Mouse (Mus musculus) erythroblast, embryonic 14.5 days (primary cell): ENCODE data around the gene Pkig. TPM values are rescaled to one million over a fixed set of nuclear protein-coding genes. Genes with fewer than 3 reads are reported as not detected.

Source experiments
- H3K27me3 ChIP-seq: 2 replicates; pipeline ENCODE4 v1.6.1; 2012; ENCODE audit warnings: inconsistent platforms; ENCODE audit not compliant: control insufficient read depth
- H3K36me3 ChIP-seq: 2 replicates; pipeline ENCODE4 v1.6.1; 2012; ENCODE audit warnings: mild to moderate bottlenecking, inconsistent platforms; ENCODE audit not compliant: control insufficient read depth
- H3K4me1 ChIP-seq: 2 replicates; pipeline ENCODE4 v1.6.1; 2012; ENCODE audit warnings: inconsistent platforms; ENCODE audit not compliant: control insufficient read depth
- H3K4me3 ChIP-seq: replicated peaks from 2 replicates; pipeline ENCODE3; 2012; ENCODE audit warnings: moderate library complexity, mild to moderate bottlenecking, inconsistent platforms
- H3K9me3 ChIP-seq: 2 replicates; pipeline ENCODE4 v1.6.1; 2012; ENCODE audit warnings: low read length, inconsistent platforms, mixed read lengths; ENCODE audit not compliant: control insufficient read depth
- GATA1 ChIP-seq: IDR thresholded peaks from 2 replicates; pipeline ENCODE4 v1.6.1; 2012; ENCODE audit warnings: low read length, inconsistent platforms, mixed read lengths
- TAL1 ChIP-seq: IDR thresholded peaks from 3 replicates; pipeline ENCODE4 v1.6.1; 2012; ENCODE audit warnings: low read length, inconsistent platforms, mixed read lengths
- polyA plus RNA-seq: library from polyadenylated mRNA; stranded (reverse); fragments of >175 nt; gene quantifications from 2 replicates; pipeline ENCODE4 v1.2.3, GENCODE M21; 2012

Pkig gene
- polyA plus RNA-seq, 1 experiment: 157 TPM

- no peak for TF ChIP-seq GATA1
- TF ChIP-seq TAL1: no peak
- H3K9me3 ChIP-seq: no peaks in the 10 kb centered on the region
- H3K4me1 ChIP-seq: peaks cover 14% of the 10 kb centered on the region
- peaks cover 16% of the 10 kb centered on the region for H3K27me3 ChIP-seq
- H3K4me3 ChIP-seq: no peak overlapping the region
- no peaks in the 10 kb centered on the region for H3K36me3 ChIP-seq
These were observed 96.0 kb downstream of the Pkig start for GRCm38 (mm10) chr2:163754228-163754627.

DNA sequence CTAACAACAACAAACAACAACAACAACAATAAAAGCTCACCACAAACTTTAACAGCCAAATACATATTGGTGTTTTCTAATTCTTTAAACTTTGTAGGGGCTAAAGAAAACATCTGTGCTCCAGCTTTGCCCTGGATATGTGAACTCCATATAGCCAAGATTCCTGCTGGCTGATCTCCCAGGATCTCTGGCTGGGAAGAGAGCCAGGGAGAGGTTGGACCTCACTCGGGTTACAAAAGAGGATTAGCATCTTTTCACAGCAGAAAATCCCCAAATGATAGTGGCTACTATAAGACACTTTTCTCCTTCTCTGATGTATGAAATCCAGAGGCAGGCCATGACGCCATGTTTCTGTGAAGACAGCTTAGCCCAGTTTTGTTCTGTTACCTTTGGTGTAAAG is 98.5 kb downstream of the Pkig start:
- Histone ChIP-seq H3K36me3 (no peaks in the 10 kb centered on the region), H3K4me1 (no peaks in the 10 kb centered on the region; the same call in 1 of the 2 replicates)
- no peak for TF ChIP-seq TAL1
- no peak for TF ChIP-seq GATA1

GRCm38 (mm10) chr2:163758146-163758545 is 100.0 kb downstream of the Pkig start:
- H3K9me3 ChIP-seq: no peaks in the 10 kb centered on the region
- H3K36me3 ChIP-seq: no peaks in the 10 kb centered on the region
- no peaks in the 10 kb centered on the region for H3K27me3 ChIP-seq
- H3K4me3 ChIP-seq: no peak overlapping the region
- no peak for TF ChIP-seq GATA1
- no peak for TF ChIP-seq TAL1
- H3K4me1 ChIP-seq: no peaks in the 10 kb centered on the region

More for the DNA sequence above, 98.5 kb downstream of the Pkig start:
- Histone ChIP-seq H3K9me3 (no peaks in the 10 kb centered on the region), H3K27me3 (no peaks in the 10 kb centered on the region), H3K4me3 (no peak overlapping the region)

- no peaks in the 10 kb centered on the region for H3K4me1 ChIP-seq
- H3K9me3 ChIP-seq: no peaks in the 10 kb centered on the region
- H3K4me3 ChIP-seq: no peak overlapping the region
- TF ChIP-seq GATA1 (no peak), TAL1 (no peak)
- no peaks in the 10 kb centered on the region for H3K27me3 ChIP-seq
- H3K36me3 ChIP-seq: no peaks in the 10 kb centered on the region
These were observed 102.4 kb downstream of the Pkig start for GRCm38 (mm10) chr2:163760589-163760988.

GRCm38 (mm10) chr2:163761402-163761801 is 103.2 kb downstream of the Pkig start:
- Histone ChIP-seq H3K9me3 (no peaks in the 10 kb centered on the region), H3K4me3 (no peak overlapping the region), H3K27me3 (no peaks in the 10 kb centered on the region), H3K36me3 (no peaks in the 10 kb centered on the region), H3K4me1 (no peaks in the 10 kb centered on the region)
- TF ChIP-seq TAL1 (no peak), GATA1 (no peak)

GRCm38 (mm10) chr2:163766261-163766660 is 108.1 kb downstream of the Pkig start:
- Histone ChIP-seq H3K36me3 (no peaks in the 10 kb centered on the region), H3K27me3 (no peaks in the 10 kb centered on the region), H3K4me3 (no peak overlapping the region), H3K4me1 (no peaks in the 10 kb centered on the region), H3K9me3 (no peaks in the 10 kb centered on the region)
- TF ChIP-seq GATA1 (no peak), TAL1 (no peak)

- no peaks in the 10 kb centered on the region for H3K36me3 ChIP-seq
- no peak overlapping the region for H3K4me3 ChIP-seq
- TF ChIP-seq TAL1: no peak
- no peak for TF ChIP-seq GATA1
- no peaks in the 10 kb centered on the region for H3K4me1 ChIP-seq
- no peaks in the 10 kb centered on the region for H3K27me3 ChIP-seq
- H3K9me3 ChIP-seq: no peaks in the 10 kb centered on the region
These were observed 108.7 kb downstream of the Pkig start for GRCm38 (mm10) chr2:163766890-163767289.

GRCm38 (mm10) chr2:163770731-163771130 is 112.5 kb downstream of the Pkig start:
- TF ChIP-seq GATA1 (no peak), TAL1 (no peak)

More at GRCm38 (mm10) chr2:163770731-163771130, 112.5 kb downstream of the Pkig start:
- Histone ChIP-seq H3K27me3 (peaks cover 4% of the 10 kb centered on the region; the same call in 1 of the 2 replicates), H3K9me3 (no peaks in the 10 kb centered on the region), H3K36me3 (no peaks in the 10 kb centered on the region), H3K4me1 (no peaks in the 10 kb centered on the region), H3K4me3 (no peak overlapping the region)

Other genes starting within 250 kb of the Pkig start
- 0.83 and 1.1 TPM in 2 replicates for gene Oser1, start 233.7 kb upstream of the Pkig start, polyA plus RNA-seq
- gene Gdap1l1, start 219.9 kb upstream of the Pkig start, polyA plus RNA-seq: not detected in 2 replicates
- gene Fitm2, start 185.8 kb upstream of the Pkig start, polyA plus RNA-seq: 0.15 and 0.18 TPM in 2 replicates
- not detected in 2 replicates for gene R3hdml, start 166.1 kb upstream of the Pkig start, polyA plus RNA-seq
- gene Hnf4a, start 151.6 kb upstream of the Pkig start, polyA plus RNA-seq: 0.01 and 0.06 TPM in 2 replicates
- gene Ttpal, start 56.1 kb upstream of the Pkig start, polyA plus RNA-seq: 1.2 TPM in 2 replicates
- 13.2 and 20.3 TPM in 2 replicates for gene Serinc3, start 13.3 kb upstream of the Pkig start, polyA plus RNA-seq
- gene Ada, start 91.9 kb downstream of the Pkig start, polyA plus RNA-seq: 0.28 and 0.39 TPM in 2 replicates
- gene Ccn5, start 162.5 kb downstream of the Pkig start, polyA plus RNA-seq: not detected in 2 replicates
- not detected in 2 replicates for gene Kcnk15, start 195.3 kb downstream of the Pkig start, polyA plus RNA-seq